Mouse (Mus musculus) retina, postnatal 1 day (tissue): ENCODE measurements at regions not wholly inside any gene's neighbourhood (a gene's known extent, or its start where the extent isn't known, plus 50 kb on each side); places are given as distances from the start of the nearest gene placed in this dataset.
A peak's percentile ranks its signal among the peaks of the same experiment; 100 is the strongest.

Experiments used
- DNase-seq: peaks from one replicate; pipeline ENCODE4 v3.0.0-alpha.2; 2012

DNA sequence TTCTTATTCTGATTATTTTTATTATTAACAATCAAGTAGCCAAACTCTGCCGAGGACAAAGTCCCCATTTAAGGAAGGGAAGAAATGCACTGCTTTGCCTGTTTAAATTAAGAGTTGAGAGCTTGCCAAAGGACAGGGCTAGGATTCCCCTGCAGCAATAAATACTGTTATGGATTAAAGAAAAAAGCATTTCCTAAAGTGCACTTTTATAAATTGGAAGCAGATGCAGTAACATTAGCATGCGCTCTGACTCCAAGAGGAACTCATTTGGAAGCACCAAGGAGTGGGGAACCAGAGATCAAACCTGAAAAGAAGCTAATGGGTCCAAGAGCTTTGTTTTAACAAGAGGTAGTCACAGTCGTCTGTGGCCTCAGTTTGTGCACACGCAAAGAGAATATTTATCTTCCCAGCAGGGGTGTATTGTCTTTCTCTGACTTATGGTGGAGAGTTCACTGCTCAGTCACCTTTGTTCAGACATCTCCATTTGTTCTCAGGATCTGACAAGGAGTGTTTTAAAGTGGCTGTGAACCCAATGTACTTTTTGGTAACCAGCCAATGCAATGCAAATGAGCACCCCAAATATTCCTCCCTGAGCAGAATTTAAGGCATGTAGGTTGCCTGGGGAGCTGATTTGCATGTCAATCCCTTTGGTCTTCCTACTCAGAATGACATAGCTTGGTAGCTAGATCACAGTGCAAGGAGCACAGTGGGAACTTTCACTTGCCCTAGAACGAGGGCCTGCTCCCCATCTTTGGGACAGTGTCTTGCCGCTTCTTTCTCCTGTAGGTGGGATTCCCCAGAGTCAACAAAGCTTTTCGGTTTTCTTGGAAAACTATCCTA, 119.1 kb upstream of the Nbea start:
- no peak for DNase-seq

DNA sequence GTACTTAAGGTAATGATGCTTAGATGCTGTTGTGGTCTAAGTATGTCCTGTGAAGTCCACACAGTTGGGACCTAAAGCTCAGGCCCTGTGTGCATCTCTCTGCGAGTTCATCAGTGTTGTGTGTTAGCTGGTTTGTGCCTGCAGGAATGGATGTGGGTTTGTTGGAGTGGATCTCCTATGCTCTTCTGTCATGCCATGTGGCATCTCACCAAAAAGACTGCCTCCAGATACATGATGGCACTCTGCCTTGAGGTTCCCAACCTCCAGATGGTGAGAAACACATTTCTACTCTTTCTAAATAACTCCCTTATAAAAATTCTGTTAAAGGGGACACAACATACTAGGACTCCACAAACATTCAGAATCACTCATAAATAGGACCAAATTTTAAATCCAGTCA, 117.3 kb upstream of the Nbea start:
- DNase-seq: no peak

DNA sequence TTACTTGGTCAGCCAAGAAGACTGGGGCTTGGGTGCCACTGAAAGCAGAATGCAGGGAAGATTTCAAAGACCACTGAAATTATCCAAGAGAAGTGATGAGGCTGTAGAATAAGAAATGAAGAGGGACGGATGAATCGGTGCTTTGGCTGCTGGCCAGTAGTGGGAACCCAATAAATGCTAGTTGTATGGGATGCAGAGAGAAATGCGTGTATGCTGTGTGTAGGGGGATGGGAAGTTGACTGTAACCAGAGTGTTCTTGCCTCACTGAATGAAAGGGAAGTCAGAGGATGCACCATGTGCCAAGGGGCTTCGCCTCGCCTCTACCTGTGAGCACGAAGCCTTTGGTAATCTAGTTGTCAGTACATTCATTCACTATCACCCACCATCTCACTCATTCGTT, 112.1 kb upstream of the Nbea start:
- DNase-seq: no peak

DNA sequence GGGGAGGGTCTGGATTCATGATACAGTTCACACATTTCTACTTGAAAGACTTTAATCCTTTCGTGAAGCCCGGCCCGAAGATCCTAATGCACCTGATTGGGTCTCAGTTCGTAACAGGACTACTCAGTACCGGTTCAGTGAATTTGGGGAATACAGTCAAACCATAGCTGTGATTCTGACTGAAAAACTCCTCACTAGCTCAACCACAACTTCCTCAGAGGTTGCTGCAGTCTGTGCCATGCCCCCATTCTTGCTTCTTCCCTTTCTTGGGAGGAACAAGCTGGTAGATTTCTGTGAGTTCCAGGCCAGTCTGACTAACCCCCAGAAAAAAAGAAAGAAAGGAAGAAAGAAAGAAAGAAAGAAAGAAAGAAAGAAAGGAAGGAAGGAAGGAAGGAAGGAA, 98.0 kb upstream of the Nbea start:
- no peak for DNase-seq

DNA sequence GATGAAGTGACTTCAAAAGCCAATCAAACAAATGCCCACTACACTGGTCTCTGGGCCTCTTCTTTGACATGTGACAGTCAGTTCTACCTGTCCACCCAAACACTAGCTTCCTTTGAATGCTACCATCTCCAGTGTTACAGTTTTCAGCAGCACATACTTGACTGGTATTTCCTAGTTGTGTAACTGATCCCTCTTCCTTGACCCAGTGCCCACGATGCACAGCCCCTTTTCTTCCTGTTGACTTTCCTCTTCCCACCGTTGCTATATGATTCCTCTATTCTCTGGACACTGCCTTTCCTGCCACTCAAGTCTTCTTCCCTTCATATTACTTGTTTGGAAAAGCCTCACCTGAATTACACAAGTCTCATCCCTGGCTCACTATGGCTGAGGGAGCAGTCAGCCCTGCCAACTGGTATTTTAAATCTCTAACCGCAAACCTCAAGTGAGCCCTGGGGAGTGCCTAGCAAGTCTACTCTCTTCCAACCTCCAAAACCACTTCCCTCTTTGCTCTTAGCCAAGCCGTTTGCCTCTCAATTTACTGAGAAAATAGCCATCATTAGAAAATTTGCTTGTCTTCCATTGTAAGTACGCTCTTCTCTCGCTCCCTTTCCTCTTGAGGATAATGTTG, 96.9 kb upstream of the Nbea start:
- DNase-seq: no peak

DNA sequence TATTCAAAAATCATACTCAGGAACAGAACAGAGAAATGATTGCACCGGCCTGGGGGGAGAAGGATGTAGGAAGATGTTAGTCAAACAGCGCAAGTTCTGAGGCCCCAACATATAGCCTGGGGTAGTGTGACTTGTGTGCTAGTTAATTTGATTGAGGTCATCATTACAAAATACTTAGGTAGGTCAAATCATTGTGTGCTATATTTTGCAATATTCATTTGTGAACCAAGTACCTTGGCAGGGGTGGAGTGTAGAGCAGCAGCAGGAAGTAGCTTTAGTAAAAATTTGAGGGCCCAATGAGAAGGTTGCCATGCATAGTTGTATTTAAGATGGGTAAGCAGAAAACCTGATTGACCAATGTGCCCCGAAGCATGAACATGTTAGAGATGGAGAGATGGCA, 89.1 kb upstream of the Nbea start:
- no peak for DNase-seq

DNA sequence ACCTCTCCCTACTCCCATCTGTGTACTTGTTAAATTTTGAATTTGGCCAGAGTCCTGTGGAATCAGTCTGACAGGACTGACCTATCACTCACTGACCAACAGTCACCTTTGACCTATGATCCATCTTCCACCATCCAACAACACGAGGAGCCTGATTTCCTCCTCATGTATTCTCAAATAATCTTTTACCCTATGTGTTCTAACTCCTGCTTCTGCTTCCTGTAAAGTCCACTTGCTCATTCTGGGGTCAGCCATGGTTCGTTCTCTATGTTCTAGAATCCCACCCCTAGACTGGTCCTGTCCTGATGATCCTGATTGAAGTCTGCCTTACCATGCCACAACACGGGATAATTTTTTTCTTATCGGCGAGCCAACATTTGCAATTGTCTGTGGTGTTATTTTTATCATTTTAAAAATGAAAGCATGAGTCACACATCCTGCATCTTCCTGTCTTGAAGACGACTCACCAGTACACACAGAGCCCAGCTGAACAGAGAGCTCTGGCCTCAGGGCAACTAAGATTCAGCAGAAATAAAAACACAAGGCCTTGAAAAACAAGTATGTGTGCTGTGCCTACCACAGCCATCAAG, 86.8 kb upstream of the Nbea start:
- DNase-seq: no peak

DNA sequence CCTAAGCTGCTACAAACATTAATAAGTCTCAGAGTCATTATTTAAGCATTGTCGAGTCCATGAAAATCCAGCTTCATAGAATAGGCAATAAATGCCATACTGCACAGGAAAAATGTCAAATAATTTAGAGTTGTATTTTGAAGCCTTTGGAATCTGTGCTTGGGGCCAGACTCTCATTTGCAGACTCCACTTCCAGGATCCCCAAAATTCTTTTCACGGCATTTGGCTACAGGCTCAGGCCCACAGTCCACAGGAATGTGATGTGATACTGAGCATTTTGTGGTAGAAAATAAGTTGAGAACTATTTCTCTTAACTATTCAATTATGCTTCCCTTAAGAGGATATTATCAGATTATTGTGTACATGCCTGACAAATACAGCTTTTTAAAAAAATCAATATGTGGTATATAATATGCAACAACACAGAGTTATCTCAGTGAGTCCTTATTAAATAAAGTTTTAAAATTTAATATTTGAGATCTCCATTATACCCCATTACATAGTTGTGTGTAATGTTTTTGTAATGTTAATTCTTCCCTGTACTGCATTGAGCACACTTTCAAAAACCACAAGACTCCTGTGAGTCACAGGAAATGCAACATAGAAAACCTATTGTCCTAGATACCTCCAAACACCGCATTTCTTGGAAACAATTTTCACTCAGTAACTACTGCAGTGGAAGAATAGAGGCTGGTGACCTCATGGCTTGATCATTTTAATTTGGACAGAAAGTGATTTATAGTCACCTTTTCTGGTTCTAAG, 78.5 kb upstream of the Nbea start:
- DNase-seq: no peak

DNA sequence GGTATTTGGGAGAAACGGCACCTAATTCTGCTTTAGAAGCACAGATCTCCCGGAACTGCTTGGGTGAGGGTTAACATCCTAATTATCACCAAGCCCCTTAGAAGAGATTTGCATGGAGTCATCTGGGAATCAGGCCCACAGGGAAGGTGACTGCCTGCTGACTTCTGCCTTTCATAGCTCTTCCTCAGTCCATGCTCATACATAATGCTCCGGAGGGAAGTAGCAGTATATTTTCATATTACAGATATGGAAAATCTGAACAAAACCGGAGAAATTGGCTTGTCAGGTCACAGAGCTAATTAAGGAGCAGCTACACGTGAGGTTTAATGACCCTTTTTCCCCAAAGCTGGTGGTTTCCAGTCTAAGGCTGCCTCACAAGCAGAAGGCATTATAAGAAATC, 72.8 kb upstream of the Nbea start:
- no peak for DNase-seq

DNA sequence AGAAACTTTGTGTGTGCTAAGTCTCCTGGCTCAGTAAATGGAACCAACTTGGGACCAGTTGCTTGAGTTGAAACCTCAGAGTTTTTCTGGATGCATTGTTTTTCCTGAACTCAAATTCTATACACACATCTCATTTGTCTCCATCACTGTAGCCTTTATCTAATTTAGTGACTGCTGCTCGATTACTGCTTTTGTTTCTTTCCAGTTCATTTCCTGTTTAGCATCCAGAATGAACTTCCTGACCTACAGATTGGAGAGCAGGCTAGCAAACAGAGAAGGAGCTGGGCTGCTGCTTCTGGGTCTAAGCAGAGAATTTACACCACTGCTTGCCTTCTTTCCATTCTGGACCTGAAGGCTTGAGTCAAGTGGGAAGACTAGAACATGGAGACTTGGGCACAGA, 60.9 kb upstream of the Nbea start:
- no peak for DNase-seq

DNA sequence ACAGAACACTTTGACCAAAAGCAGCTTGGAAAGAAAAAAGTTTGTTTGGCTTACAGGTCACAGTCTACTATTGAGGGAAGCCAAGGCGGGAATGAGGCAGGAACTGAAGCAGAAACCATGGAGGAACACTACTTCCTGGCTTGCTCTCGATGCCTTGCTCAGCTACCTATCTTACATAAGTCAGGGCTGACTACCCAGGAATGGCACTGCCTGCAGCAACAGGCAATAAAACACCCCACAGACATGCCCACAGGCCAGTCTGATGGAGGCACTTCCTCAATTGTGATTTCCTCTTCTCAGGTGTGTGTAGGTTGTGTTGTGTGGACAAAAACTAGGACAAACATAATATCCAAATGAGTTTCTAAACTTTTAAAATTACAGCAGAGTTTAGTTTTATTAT, 54.7 kb upstream of the Nbea start:
- no peak for DNase-seq

DNA sequence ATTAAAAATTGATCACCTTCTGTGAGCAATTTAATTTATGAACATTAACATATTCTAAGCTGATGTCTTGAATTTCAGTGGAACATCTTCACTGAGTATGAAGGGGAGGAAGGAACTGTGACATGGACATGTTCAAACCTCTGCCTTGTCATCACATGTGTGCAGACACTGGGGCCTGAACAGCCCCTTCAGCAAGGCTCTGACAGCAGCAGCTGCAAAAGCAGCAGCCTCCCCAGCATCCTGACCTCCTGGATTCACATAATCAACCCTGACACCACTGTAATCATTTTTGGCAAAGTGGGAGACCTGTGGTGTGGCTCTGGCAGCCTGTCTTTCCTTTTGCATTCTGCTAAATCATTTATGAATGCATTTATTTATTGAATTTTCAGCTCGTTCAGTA, 52.7 kb upstream of the Nbea start:
- peak; percentile 23 for DNase-seq
